Mouse (Mus musculus): Measurements from ENCODE around the gene Sik2.
A peak's percentile ranks its signal among the peaks of the same experiment; 100 is the strongest.

Gene Sik2

DNA sequence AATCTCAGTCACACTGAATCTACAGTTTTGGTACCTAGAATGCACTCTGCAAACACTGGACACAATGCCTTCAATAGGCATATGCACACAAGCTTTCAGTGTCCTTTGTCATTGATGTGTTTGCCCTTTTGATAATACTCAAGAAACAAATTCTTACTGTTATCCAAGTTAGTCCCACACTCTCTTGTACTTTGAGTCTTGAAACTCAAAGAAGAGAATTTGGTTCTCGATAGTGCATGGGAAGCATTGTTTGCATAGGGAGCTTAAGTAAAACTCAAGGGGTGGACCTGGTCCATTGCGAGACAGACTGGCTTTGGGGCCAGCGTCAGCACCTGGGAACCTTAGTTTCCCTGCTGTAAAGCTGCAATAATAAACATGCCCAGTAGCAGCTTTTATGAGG lies 90.7 kb downstream of the Sik2 start:
- no peak for DNase-seq (ENCODE audit: low spot score in 2 of 2)

DNA sequence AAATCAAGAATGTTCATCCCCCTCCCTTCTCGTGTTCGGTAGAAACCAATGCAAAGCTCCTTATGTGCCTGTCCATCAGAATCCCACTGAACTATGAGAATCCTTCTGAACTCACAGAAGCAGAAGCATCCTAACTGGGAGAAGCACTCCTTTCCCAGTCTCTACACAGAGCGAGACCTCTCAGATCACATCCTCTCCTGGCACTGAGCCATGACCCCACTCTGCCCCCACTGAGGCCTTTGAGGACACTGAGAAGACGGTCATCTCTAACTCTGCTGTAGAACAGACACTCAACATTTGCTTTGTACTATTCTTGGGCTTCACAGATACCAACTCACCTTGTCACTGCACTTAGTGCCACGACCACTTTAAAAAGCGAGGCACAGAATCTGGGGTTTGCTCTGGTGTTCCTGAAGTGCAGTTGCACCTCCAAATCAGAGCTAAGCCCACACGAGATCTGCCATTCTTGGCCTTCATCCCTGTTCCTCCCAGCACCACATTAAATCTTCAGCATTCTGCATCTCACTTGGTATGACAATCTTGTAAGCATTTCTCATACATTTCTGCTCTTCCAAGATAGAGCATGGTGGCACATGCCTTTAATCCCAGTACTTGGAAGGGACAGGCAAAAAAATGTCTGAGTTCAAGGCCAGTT lies 96.9 kb downstream of the Sik2 start:
- no peak for DNase-seq (ENCODE audit: low spot score in 2 of 2)

DNA sequence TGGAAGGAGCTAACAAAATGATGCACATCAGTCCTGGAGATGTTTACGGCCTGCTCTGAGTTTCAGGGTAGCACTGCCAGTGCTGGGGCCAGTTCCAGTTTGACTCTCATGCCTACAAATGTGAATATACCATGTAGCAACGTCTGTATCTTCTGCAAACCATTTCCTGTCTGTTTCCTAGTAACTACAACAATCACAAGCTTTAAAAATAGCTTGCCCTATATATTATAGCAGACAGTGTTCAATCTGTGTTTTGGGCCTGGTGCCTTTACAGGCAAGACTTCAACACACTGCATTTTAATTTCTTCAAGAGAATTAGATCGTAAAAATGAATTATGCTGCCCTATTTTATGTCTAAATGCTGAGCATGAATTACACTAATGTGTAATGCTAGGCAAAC lies 103.6 kb downstream of the Sik2 start:
- DNase-seq (ENCODE audit: low spot score in 2 of 2), result no peak

DNA sequence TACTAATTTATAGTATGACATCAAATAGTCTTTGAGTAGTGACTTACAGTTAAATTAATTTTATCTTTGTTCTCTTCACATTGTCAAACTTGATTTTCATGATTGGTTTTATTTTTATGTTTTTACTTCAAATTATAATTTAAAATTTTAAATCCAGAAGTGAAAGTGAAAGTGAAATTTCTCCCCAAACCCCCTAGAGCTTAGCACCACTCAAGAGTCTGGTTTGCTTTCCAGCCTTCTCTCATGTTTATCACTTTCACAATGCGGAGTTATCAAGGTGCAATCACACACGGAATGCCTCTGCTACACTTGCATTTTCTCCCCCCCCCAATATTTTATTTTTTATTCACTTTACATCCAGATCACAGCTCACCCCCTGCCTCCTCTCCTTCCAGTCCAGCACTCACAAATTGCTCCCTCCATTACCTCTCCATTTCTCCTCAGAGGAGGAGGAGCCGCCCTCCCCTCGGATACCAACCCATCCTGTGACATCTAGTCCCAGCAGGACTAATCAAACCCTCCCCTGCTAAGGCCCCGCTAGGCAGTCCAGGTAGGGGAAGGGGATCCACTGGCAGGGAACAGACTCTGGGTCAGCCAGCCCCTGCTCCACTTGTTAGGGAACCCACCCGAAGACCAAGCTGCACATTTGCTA lies 104.6 kb downstream of the Sik2 start:
- DNase-seq (ENCODE audit: low spot score in 2 of 2), result no peak

DNA sequence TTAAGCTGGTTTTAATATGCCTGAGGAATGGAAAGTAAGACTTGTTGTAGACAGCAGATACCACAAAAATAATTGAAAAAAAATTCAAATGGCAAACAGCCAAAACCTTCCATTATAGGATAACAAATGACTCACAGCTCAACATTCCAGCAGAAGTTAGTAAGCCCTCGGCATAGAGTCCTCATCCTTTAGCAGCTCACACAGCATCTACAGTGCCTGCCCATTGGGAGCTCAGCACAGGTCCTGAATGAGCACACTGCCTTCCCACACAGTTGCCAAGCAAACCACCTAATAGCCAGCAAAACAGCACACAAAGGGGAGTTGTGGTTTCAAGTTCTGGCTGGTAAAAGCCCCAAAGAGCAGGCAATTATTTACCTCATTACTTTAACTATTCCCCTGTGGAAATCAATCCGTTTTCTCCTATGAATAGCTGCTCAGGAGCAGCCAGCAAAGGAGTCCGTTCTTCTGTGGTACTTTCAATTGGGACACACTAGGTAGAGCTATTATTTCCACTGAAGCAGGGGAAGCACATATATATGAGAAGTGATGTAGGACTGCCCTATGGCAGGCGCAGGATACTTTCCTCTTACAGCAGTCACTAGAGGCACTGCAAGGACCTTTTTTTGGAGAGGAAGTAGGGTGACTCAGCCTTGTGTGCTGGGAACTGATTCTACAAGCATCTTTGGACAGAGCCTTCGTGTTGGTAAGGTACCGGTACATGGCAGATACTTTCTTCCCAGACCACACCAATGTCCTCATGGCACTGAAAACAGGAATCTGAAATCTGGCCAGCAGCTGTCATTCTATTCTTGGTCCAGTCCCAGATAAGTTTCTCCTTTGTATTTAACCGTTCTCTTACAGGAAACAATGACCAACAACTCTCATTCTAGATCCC lies 108.6 kb downstream of the Sik2 start:
- DNase-seq (ENCODE audit: low spot score in 2 of 2), result no peak

DNA sequence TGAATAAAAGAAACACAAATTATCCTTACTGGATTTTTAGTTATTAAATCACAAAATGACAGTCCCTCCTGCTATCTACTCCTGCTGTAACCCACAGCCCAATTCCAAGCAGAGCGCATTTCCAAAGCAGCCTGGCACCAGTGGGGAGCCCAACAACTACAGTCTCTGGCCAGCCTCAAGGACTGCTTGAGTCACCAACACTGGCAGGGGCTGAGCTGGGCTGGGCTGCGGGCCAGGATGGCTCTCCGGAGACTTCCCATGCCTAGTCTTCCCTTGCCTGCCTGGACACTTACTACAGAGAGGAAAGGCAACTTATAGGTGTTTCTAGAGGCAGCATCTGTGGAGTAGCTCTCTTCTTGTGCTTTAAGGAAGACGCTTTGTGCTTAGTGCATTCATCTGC lies 115.2 kb downstream of the Sik2 start:
- DNase-seq (ENCODE audit: low spot score in 2 of 2), result peak; percentile 38 to 59

DNA sequence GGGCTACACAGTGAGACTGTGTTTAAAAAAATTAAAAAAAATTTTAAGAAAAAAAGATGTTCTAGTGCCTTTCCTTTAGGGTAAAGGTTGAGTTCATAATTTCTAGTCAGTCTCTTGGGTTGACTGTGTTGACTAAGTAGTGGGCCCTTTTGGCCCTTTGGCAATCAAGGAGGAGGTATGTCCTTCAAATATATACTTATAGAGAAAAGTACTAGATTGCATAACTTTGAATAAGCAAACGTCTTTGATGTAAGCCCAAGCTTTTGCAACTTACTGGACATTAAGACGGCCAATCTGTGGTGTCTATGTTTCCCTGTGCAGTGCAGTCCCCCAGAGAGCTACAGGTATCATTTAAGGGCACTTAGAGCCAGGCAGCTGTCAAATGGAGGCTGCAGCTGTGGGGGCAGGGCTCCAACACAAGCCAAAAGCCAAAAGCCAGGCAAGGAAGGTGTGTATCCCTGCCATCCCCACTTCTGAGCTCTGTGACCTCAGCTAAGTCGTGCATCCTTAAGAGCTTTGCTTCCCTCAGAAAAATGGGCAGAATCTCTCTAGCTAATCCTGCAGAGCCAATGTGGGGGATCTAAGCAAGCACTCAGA lies 118.3 kb downstream of the Sik2 start:
- no peak for DNase-seq (ENCODE audit: low spot score in 2 of 2)

DNA sequence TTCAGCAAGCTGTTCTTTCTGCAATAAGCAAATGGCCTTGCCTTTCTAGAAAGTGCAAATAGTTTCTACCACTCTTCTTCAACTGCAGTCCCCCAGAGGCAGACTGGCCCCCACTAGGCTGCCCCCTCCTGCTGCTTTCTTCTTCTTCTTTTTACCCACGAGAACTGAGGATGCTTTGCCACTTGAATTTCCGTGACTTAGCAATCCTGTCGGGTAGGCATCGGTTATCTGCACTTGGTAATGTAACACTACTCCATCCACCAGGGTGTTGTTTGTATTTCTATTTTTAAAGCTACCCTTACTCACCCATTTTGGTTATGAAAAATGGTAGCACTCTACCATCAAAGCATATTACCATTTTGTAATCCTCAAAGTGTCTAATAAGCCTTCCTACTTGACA lies 118.9 kb downstream of the Sik2 start:
- DNase-seq (ENCODE audit: low spot score in 2 of 2), result no peak

DNA sequence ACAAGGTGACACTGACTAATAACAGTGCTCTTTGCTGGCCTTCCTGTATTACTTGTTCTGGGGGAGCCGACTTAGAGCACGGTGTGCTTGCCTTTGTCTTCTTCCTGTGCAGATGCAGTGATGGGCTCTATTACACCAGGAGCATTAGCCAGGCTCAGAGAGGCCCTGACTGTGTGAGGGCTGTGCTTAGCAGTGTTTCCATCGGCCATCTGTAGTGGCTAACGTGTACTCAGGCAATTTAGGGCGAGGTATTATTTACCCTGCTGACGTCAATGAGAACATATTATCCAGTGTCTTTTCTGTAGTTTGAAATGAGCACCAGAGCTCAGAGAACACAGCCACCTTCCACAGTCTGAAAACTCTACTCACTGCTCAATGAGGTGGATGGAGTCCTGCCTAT lies 119.7 kb downstream of the Sik2 start:
- no peak for DNase-seq (ENCODE audit: low spot score in 2 of 2)

DNA sequence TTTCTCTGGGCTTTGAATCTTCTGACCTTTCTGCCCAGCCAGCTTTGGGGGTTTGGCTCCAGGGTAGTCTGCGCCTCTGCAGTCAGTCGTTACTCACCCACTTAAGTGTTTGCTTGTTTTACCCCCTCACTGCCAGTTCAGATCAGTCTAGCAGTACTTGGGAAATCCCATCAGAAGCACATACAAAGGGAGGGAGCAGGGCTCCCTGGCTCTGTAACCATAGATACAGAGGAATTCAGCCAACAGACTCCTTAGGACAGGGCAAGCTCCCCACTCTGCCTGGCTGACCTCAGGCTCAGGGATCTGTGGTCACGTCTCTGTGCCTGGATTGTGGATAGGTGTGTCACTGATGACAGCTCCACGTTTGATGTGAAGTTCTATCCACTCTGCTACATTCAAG lies 121.5 kb downstream of the Sik2 start:
- DNase-seq (ENCODE audit: low spot score in 2 of 2), result no peak

DNA sequence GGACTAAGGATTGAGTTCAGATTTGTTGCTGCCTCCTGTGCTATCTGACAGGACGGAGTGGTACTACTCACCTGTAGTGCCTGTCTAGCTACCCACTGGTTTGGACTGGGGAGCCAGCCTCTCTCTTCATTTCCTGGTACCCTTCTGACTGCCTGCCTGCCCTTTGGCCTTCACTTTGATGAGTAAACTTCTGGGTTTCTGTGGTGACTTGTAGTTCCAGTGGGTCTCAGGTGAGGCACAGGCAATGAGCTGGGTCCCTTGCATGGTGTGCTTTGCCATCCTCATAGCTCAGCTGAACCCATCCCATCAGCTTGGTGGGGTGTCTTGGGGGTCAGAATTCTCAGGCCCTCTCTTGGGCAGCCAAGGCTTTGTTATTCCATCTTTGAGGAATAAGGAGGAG lies 122.0 kb downstream of the Sik2 start:
- DNase-seq (ENCODE audit: low spot score in 2 of 2), result no peak

DNA sequence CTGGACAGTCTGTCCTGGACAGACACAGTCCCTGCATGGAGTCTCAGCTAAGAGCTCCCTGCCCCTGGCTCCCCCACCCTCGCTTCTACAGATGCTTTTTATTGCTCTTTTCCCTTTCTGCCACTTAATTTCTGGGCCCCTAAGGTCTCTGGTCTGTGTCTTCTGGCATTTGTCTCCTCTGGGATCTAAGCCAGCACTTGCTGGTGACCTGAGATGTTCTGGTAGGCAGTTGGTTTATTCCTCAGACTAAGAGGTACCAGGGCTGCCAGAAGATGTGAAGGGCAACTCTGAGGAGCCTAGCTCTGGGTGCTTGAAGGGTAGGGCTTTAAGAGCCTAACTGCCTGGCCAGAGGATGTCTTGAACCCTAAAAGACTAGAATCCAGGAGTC lies 123.3 kb downstream of the Sik2 start:
- no peak for DNase-seq (ENCODE audit: low spot score in 2 of 2)

DNA sequence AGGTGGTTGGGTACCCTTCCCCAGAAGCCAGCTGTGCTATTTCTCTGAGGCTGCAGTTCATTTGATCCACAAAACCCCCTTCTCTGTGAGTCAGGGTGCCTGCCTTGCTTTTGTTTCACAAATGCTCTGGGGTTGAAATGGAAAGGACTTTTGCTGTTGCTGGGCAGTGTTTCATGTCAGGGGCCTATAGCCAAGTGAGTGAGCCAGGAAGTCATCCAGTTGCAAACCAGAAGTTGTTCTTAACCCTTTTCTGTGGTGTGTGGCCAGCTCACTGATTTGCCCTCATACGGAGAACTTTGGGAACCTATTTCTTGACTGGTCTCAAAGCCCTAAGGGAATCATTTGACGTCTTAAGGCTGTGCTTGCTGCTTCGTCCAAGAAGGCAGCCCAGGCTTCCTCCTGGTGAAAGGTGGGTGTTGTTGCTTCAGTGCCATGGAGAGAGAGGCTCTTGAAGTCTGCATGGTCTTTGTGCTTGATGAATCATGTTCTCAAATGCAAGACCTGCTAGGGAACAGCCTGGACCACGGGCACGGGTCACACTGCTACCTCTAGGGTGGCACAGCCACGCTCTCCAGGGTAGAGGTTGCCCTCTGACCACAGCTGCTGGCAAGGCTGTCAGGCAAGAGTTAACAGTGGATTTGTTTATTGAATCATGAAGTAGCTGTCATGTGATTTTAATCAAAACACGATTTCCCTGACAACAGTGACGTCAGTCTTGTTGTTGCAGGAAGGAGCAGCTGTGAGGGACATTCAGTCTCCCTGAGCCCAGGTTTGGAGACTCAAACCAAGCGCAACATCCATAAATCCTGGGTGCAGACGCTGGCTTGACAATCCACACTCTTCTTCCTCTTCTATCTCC lies 123.9 kb downstream of the Sik2 start:
- peak in 1 of 2 experiments; percentile 16 for DNase-seq (ENCODE audit: low spot score in 2 of 2)

DNA sequence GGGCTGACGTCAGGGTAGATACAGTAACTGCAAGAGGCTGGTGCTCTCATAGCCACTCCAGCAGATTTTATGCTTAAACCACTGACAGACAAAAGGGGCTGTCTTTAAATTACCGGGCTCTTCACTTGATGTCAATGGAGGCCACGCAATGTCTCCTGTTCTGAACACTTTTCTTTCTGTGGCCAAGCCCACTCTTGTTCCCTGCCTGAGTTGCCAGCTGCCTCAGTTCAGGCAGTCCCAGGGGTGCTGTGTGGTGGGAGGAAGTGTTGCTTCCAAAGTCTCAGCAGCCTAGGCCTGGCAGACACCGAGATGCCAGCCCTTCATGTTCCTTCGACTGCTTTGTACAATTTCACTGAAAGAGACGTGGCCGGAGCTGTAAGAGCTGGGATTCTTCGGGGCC lies 124.8 kb downstream of the Sik2 start:
- DNase-seq (ENCODE audit: low spot score in 2 of 2), result peak; percentile 32 to 73

DNA sequence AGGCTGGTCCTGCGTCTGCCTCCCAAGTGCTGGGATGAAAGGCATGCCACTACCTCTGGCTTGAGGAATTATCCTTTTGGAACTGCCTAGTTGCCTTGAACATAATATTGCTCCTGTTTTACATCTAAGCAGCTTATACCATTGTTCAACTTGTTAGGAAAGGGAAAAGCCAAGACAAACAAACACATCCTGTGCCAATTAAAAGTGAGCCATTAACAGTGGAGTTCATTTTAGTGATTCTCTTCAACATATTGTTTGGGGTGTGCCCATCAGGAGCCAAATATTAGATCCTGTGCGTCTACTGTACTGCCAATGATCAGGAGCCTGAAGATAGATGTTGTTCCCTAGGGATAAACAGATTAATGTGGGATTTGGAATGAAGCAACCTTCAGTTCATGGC lies 126.7 kb downstream of the Sik2 start:
- no peak for DNase-seq (ENCODE audit: low spot score in 2 of 2)

DNA sequence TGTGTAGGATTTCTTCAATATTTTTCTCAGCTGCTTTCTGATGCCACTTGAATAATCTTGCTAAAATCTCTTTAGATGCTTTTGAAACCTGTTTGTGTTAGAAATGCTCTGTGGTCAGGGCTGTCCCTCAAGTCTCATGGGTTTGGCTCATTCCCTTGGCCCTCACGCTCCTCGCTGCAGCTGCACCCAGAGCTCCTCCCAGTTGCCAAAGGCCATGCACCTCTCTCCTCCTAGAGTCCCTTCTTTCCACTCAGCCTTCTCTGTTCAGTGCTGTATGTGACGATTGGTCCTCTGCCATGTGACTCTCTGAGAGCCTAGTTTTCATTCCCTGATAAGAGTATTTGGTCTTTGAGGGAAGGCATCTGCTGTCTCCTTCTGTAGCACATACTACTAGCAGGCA lies 131.4 kb downstream of the Sik2 start:
- no peak for DNase-seq (ENCODE audit: low spot score in 2 of 2)

DNA sequence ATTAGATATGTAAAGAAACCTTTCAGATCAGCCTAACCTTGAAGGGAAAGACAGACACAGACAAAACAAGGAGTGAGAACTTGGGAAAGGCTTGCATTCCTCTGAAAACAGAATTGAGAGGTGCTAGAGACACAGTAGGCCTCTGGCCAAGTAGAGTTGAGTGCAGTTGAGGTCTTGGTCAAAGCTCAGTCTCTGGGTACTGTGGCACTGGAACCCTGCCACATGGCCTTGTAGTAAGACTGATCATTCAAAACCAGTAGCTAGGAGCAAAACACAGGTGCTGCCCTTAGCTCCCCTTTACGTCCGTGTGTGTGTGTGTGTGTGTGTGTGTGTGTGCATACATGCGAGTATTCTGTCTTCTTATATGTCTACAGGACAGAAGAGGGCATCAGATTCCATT lies 132.6 kb downstream of the Sik2 start:
- DNase-seq (ENCODE audit: low spot score in 2 of 2), result no peak

DNA sequence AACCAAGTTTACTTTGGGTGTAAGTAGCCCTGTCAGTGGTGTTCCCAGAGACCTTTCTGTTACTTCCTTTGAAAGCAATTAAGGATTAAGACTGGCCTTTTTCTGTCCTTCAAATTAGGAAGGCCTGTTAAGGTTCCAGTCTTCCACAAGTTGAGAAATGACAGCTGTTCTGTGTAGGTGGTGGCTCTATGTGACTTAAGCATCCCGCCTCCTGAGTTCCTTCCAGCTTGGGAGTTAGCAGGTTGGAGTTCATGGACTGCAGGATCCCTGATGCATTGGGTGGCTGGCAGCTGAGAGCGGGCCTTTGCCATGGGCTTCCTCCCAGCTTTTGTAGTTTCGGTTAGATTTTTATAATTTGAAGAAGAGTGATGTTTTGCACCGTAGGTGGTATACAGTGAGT lies 133.4 kb downstream of the Sik2 start:
- no peak for DNase-seq (ENCODE audit: low spot score in 2 of 2)

DNA sequence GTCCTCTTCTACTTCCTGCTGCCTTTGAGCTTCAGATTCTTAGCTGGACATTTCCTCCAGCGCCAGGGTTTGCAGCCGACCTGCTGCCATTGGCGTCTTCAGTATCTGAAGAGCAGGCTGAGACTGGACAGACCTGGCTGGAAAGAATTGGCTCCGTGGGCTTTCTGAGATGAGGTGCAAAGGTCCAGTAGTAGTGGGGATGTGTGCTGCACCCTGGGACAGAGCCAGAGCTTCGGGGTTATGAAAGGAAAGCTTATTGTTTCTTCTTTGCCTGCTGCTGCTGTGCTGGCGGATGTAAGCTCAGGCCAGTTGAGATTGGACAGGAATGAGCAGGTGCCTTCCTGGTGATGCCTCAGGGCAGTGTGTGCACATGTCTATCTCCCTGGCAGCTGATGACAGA lies 134.8 kb downstream of the Sik2 start:
- no peak for DNase-seq (ENCODE audit: low spot score in 2 of 2)

DNA sequence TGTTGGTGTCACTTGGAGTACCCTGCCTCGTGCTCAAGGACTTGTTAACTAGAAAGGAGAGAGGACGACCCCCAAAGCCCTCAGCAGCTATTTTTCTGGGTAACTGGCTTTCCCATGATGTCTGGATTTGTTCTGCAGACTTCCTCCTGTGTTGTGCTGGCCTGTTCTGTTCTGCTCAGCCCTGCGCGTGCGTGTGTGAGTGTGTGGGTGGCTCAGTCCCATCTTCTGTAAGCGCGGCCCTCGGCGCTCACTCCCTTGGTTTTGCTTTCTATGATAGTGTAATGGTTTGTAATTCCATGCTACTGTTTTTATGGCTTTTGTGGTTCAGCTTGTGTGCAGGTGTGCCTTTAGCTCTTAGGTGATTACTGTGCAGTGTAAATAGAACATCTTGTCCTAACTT lies 135.7 kb downstream of the Sik2 start:
- peak in 1 of 2 experiments; percentile 46 for DNase-seq (ENCODE audit: low spot score in 2 of 2)

DNA sequence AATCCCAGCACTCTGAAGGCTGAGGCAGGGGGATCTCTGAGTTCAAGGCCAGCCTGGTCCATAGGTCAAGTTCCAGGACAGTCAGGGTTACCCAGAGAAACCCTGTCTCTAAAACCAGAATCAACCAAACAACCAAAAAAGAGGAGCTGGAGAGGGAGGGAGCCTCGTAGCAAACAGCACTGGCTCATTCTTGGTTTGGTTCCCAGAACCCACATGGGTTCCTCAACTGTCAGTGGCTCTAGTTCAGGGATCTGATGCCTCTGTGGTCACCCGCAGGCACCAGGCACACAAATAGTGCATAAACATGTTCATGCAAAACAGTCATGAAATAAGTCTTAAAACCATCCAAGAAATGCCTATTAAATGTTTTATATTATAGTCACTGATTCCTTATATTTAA lies 140.7 kb downstream of the Sik2 start:
- DNase-seq (ENCODE audit: low spot score in 2 of 2), result no peak

DNA sequence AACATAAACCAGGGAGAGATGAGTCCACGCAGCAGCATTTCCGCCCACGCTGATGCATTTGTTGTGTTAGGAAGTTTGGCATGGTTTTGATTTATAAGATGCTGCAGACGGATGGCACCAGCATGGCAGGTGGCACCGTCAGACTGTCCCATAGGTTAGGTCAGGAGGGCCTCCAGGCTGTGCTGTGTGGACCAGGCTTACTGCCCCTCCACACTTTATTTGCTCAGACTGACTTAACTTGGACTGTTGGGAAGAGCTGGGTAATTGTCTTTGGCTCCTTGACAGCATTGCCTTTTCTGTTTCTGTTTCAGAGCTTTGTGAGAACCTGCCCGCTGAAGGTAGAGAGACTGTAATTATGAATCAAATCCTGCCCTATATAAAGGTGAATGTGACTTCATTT lies 141.9 kb downstream of the Sik2 start:
- no peak for DNase-seq (ENCODE audit: low spot score in 2 of 2)
